In genomic region chr5:108695861-108696260, GRCm38 (mm10) we compare ENCODE assay signal across 9 mouse cellular contexts. TPM values are rescaled to one million over a fixed set of nuclear protein-coding genes. Genes with fewer than 3 reads are reported as not detected.
DNase-seq lines count a peak whose midpoint lies in the region; ATAC-seq lines count a peak whose summit lies in the region.
"Had no signal": no experiment of that assay in that cellular context is flagged by ENCODE, and none has a peak within 500 bp of the region (broad histone marks: within the 10 kb centered on the region; RNA-seq: fewer than 3 reads in every experiment).

No protein-coding gene starts in this region.

- no peak overlapping the region for H3K27ac ChIP-seq in heart, embryonic 12.5 days (ENCODE audit: poor library complexity, severe bottlenecking)
- no peak overlapping the region for H3K27ac ChIP-seq in midbrain, embryonic 10.5 days (replicated peaks)
- H3K27ac ChIP-seq in midbrain, embryonic 15.5 days: no peak overlapping the region
- H3K27ac ChIP-seq in limb, embryonic 10.5 days: peak overlapping the region; percentile 94; the same call in 1 of the 2 replicates
- H3K27ac ChIP-seq: left cerebral cortex, adult 2 months had no signal

- H3K4me1 ChIP-seq in heart, embryonic 12.5 days (replicated peaks): peaks cover 79% of the 10 kb centered on the region
- peaks cover 73% of the 10 kb centered on the region for H3K4me1 ChIP-seq in midbrain, embryonic 10.5 days
- peaks cover 26% of the 10 kb centered on the region for H3K4me1 ChIP-seq in midbrain, embryonic 15.5 days
- H3K4me1 ChIP-seq in limb, embryonic 10.5 days: peaks cover 83% of the 10 kb centered on the region

- DNase-seq in heart, postnatal 4 days: no peak
- DNase-seq in midbrain, embryonic 10.5 days (ENCODE audit: low spot score): no peak
- DNase-seq in limb, embryonic 10.5 days (ENCODE audit: low spot score): no peak
- no peak for DNase-seq in cerebellum, postnatal 10 days
- DNase-seq: embryo, embryonic 11 days had no signal

- H3K9me3 ChIP-seq in heart, embryonic 12.5 days (replicated peaks): no peaks in the 10 kb centered on the region
- H3K9me3 ChIP-seq in midbrain, embryonic 10.5 days (replicated peaks): no peaks in the 10 kb centered on the region
- no peaks in the 10 kb centered on the region for H3K9me3 ChIP-seq in midbrain, embryonic 15.5 days
- no peaks in the 10 kb centered on the region for H3K9me3 ChIP-seq in limb, embryonic 10.5 days (replicated peaks)

- H3K4me3 ChIP-seq in heart, embryonic 12.5 days: peak overlapping the region; percentile 96
- H3K4me3 ChIP-seq in midbrain, embryonic 10.5 days: peak overlapping the region; percentile 87; the same call in 1 of the 2 replicates
- no peak overlapping the region for H3K4me3 ChIP-seq in midbrain, embryonic 15.5 days
- H3K4me3 ChIP-seq in limb, embryonic 10.5 days: peak overlapping the region; percentile 88
- H3K4me3 ChIP-seq: left cerebral cortex, adult 2 months had no signal

- 89% methylated on average over 11 of the region's 12 CpGs for WGBS in heart, embryonic 12.5 days
- WGBS in midbrain, embryonic 10.5 days: 94% methylated on average over 12 of the region's 12 CpGs
- WGBS in midbrain, embryonic 15.5 days: 95% methylated on average over 12 of the region's 12 CpGs
- WGBS in limb, embryonic 10.5 days: 95% methylated on average over 12 of the region's 12 CpGs

- no peaks in the 10 kb centered on the region; the same call in 1 of the 2 replicates for H3K36me3 ChIP-seq in heart, embryonic 12.5 days
- 0 out of 2 replicates have a peak, but pooled peaks cover 8% of the 10 kb centered on the region for H3K36me3 ChIP-seq in midbrain, embryonic 10.5 days
- H3K36me3 ChIP-seq in midbrain, embryonic 15.5 days (replicated peaks): no peaks in the 10 kb centered on the region
- peaks cover 38% of the 10 kb centered on the region for H3K36me3 ChIP-seq in limb, embryonic 10.5 days

- no peak for ATAC-seq in heart, embryonic 12.5 days (ENCODE audit: insufficient number of reproducible peaks, low FRiP score)
- no peak for ATAC-seq in midbrain, embryonic 15.5 days (replicated peaks)
- no peak for ATAC-seq in erythroid progenitor cell, adult 5-6 weeks (replicated peaks; ENCODE audit: low FRiP score, poor library complexity, severe bottlenecking)

- H3K27me3 ChIP-seq in heart, embryonic 12.5 days (replicated peaks): no peaks in the 10 kb centered on the region
- peaks cover 38% of the 10 kb centered on the region for H3K27me3 ChIP-seq in midbrain, embryonic 10.5 days (ENCODE audit: low read depth, poor library complexity, severe bottlenecking)
- H3K27me3 ChIP-seq in midbrain, embryonic 15.5 days (replicated peaks): peaks cover 18% of the 10 kb centered on the region
- peaks cover 18% of the 10 kb centered on the region for H3K27me3 ChIP-seq in limb, embryonic 10.5 days (ENCODE audit: low read depth, poor library complexity, severe bottlenecking)

- H3K9ac ChIP-seq in heart, embryonic 12.5 days: no peak overlapping the region; the same call in 1 of the 2 replicates
- no peak overlapping the region for H3K9ac ChIP-seq in midbrain, embryonic 15.5 days

- H3K4me2 ChIP-seq in heart, embryonic 12.5 days: peak overlapping the region; percentile 78
- no peak overlapping the region for H3K4me2 ChIP-seq in midbrain, embryonic 15.5 days

RNA-seq across cellular contexts. Expression of gene Fgfrl1, which starts 3.7 kb away (rescaled TPM):
- 39.1 and 40.1 TPM in 2 replicates for polyA plus RNA-seq in heart, embryonic 12.5 days (2016; fragmentation: Nextera tagmentation; extraction: Ambion mirVana)
- total RNA-seq in heart, postnatal 4 days (2021): 10 to 100 TPM; 24.7 to 27.0 TPM
- 11.0 and 14.9 TPM in 2 replicates for polyA plus RNA-seq in midbrain, embryonic 10.5 days (2016; fragmentation: Nextera tagmentation; extraction: Ambion mirVana)
- polyA plus RNA-seq in midbrain, embryonic 15.5 days (2015; fragmentation: Nextera tagmentation; extraction: Ambion mirVana): 5.5 and 6.0 TPM in 2 replicates
- 35.9 and 43.1 TPM in 2 replicates for polyA plus RNA-seq in limb, embryonic 10.5 days (2016; fragmentation: Nextera tagmentation; extraction: Ambion mirVana)
- total RNA-seq in erythroid progenitor cell, adult 5-6 weeks (2015; ENCODE audit: low replicate concordance): 22.2 and 28.8 TPM in 2 replicates
- 21.5 and 23.2 TPM in 2 replicates for total RNA-seq in erythroid progenitor cell, adult 5-6 weeks (2017; ENCODE audit: low replicate concordance)

RNA-seq across cellular contexts. Expression of gene Slc26a1, which starts 20.5 kb away (rescaled TPM):
- 0.54 and 1.0 TPM in 2 replicates for polyA plus RNA-seq in heart, embryonic 12.5 days (2016; fragmentation: Nextera tagmentation; extraction: Ambion mirVana)
- under 1 TPM in 1 of 2 experiments, not detected in 1; 0.23 TPM for total RNA-seq in heart, postnatal 4 days (2021)
- 0.56 and 0.93 TPM in 2 replicates for polyA plus RNA-seq in midbrain, embryonic 10.5 days (2016; fragmentation: Nextera tagmentation; extraction: Ambion mirVana)
- polyA plus RNA-seq in midbrain, embryonic 15.5 days (2015; fragmentation: Nextera tagmentation; extraction: Ambion mirVana): 4.0 and 4.1 TPM in 2 replicates
- polyA plus RNA-seq in limb, embryonic 10.5 days (2016; fragmentation: Nextera tagmentation; extraction: Ambion mirVana): 0.43 and 0.61 TPM in 2 replicates
- 3.6 and 4.6 TPM in 2 replicates for total RNA-seq in erythroid progenitor cell, adult 5-6 weeks (2015; ENCODE audit: low replicate concordance)
- total RNA-seq in erythroid progenitor cell, adult 5-6 weeks (2017; ENCODE audit: low replicate concordance): 0.90 and 1.7 TPM in 2 replicates

RNA-seq across cellular contexts. Expression of gene Dgkq, which starts 26.4 kb away (rescaled TPM):
- polyA plus RNA-seq in heart, embryonic 12.5 days (2016; fragmentation: Nextera tagmentation; extraction: Ambion mirVana): 8.4 and 9.4 TPM in 2 replicates
- 10 to 100 TPM; 11.8 to 16.2 TPM for total RNA-seq in heart, postnatal 4 days (2021)
- polyA plus RNA-seq in midbrain, embryonic 10.5 days (2016; fragmentation: Nextera tagmentation; extraction: Ambion mirVana): 12.8 and 15.1 TPM in 2 replicates
- polyA plus RNA-seq in midbrain, embryonic 15.5 days (2015; fragmentation: Nextera tagmentation; extraction: Ambion mirVana): 33.9 and 36.7 TPM in 2 replicates
- 10.6 and 13.4 TPM in 2 replicates for polyA plus RNA-seq in limb, embryonic 10.5 days (2016; fragmentation: Nextera tagmentation; extraction: Ambion mirVana)
- 4.2 TPM in 1 of 2 replicates, not detected in the other for total RNA-seq in erythroid progenitor cell, adult 5-6 weeks (2015; ENCODE audit: low replicate concordance)
- total RNA-seq in erythroid progenitor cell, adult 5-6 weeks (2017; ENCODE audit: low replicate concordance): 4.9 and 5.5 TPM in 2 replicates

RNA-seq across cellular contexts. Expression of gene Idua, which starts 35.7 kb away (rescaled TPM):
- polyA plus RNA-seq in heart, embryonic 12.5 days (2016; fragmentation: Nextera tagmentation; extraction: Ambion mirVana): 16.5 and 17.8 TPM in 2 replicates
- 10 to 100 TPM; 12.9 to 15.3 TPM for total RNA-seq in heart, postnatal 4 days (2021)
- polyA plus RNA-seq in midbrain, embryonic 10.5 days (2016; fragmentation: Nextera tagmentation; extraction: Ambion mirVana): 11.5 and 13.3 TPM in 2 replicates
- polyA plus RNA-seq in midbrain, embryonic 15.5 days (2015; fragmentation: Nextera tagmentation; extraction: Ambion mirVana): 12.1 and 15.9 TPM in 2 replicates
- polyA plus RNA-seq in limb, embryonic 10.5 days (2016; fragmentation: Nextera tagmentation; extraction: Ambion mirVana): 9.6 and 11.8 TPM in 2 replicates
- total RNA-seq in erythroid progenitor cell, adult 5-6 weeks (2015; ENCODE audit: low replicate concordance): 2.5 and 5.8 TPM in 2 replicates
- total RNA-seq in erythroid progenitor cell, adult 5-6 weeks (2017; ENCODE audit: low replicate concordance): 2.2 TPM in 1 of 2 replicates, not detected in the other
